Mouse (Mus musculus) midbrain, embryonic 10.5 days (tissue): Measurements from ENCODE around the gene Klhl18. TPM values are rescaled to one million over a fixed set of nuclear protein-coding genes. Genes with fewer than 3 reads are reported as not detected.
"Not testable (repeated sequence)": the region's sequence is repeated elsewhere in the genome, so short reads cannot be mapped to it uniquely, and the experiment has no call there.

Experiments
- DNase-seq: peaks from one replicate; pipeline ENCODE4 v3.0.0-alpha.2; 2017; ENCODE audit warnings: low spot score
- H3K27ac ChIP-seq: fragments of 300-500 bp; sonication (generic); replicated peaks from 2 replicates; pipeline ENCODE4 v1.5.1; 2016; ENCODE audit warnings: mild to moderate bottlenecking
- H3K27me3 ChIP-seq: fragments of 300-500 bp; sonication (generic); 2 replicates; pipeline ENCODE4 v1.6.1; 2016; ENCODE audit warnings: low read depth, mild to moderate bottlenecking; ENCODE audit not compliant: poor library complexity, severe bottlenecking
- H3K36me3 ChIP-seq: fragments of 300-500 bp; sonication (generic); 2 replicates; pipeline ENCODE4 v1.6.1; 2016; ENCODE audit warnings: mild to moderate bottlenecking, moderate library complexity
- H3K4me1 ChIP-seq: fragments of 300-500 bp; sonication (generic); 2 replicates; pipeline ENCODE4 v1.6.1; 2016
- H3K4me3 ChIP-seq: fragments of 300-500 bp; sonication (generic); 2 replicates; pipeline ENCODE4 v1.5.1; 2016; ENCODE audit warnings: mild to moderate bottlenecking, moderate library complexity
- H3K9me3 ChIP-seq: fragments of 300-500 bp; sonication (generic); replicated peaks from 2 replicates; pipeline ENCODE4 v1.6.1; 2016; ENCODE audit warnings: mild to moderate bottlenecking
- WGBS: fragments of 180-500 bp; shearing (Covaris S2); methylation state at CpG from one replicate; pipeline ENCODE4 v1.1.7; 2016; 5-methylcytosine and 5-hydroxymethylcytosine counted together
- polyA plus RNA-seq: library from polyadenylated mRNA; unstranded; fragments of >200 nt; fragmentation: Nextera tagmentation; extraction: Ambion mirVana; gene quantifications from 2 replicates; pipeline ENCODE4 v1.2.1, GENCODE M21; 2016

The Klhl18 gene
- polyA plus RNA-seq, 1 experiment from 2014 or later = 9.1 TPM

DNA sequence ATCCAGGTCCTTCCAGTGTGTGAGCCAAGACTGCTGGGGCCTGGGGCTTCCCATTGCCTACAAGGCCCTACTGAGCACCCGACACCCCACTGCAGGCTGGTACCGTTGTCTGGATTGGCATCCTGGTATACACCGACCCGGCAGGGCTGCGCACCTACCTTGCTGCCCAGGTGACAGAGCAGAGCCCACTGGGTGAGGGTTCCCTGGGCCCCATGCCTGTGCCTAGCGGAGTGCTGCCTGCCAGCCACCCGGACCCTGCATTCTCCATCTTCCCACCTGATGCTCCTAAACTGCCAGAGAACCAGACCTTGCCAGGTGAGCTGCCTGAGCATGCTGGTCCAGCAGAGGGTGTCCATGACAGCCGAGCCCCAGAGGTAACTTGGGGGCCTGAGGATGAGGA lies 97.1 kb downstream of the Klhl18 start:
- H3K27ac ChIP-seq = no peak overlapping the region
- H3K36me3 ChIP-seq = peaks cover 98% of the 10 kb centered on the region
- DNase-seq = no peak
- 95% methylated on average over 8 of the region's 8 CpGs for WGBS
- no peaks in the 10 kb centered on the region for H3K27me3 ChIP-seq
- peaks cover 6% of the 10 kb centered on the region; the same call in 1 of the 2 replicates for H3K4me1 ChIP-seq
- H3K9me3 ChIP-seq = no peaks in the 10 kb centered on the region
- H3K4me3 ChIP-seq = no peak overlapping the region

- H3K27me3 ChIP-seq, H3K4me3 ChIP-seq, H3K27ac ChIP-seq, H3K4me1 ChIP-seq, H3K9me3 ChIP-seq, DNase-seq: not testable (repeated sequence)
- 90% methylated on average over 15 of the region's 15 CpGs for WGBS
- peaks cover 98% of the 10 kb centered on the region for H3K36me3 ChIP-seq
Observed at GRCm38 (mm10) chr9:110377655-110378054, 98.8 kb downstream of the Klhl18 start.

Other genes with a start within 250 kb of the Klhl18 start
- gene Cspg5, start 232.9 kb downstream of the Klhl18 start, polyA plus RNA-seq = 8.4 and 13.5 TPM in 2 replicates
- 45.1 and 45.6 TPM in 2 replicates for gene Elp6, start 171.5 kb downstream of the Klhl18 start, polyA plus RNA-seq
- 38.7 and 40.3 TPM in 2 replicates for gene Scap, start 143.4 kb downstream of the Klhl18 start, polyA plus RNA-seq
- 14.2 and 16.6 TPM in 2 replicates for gene Ptpn23, start 68.5 kb downstream of the Klhl18 start, polyA plus RNA-seq
- 0.12 TPM in 1 of 2 replicates, not detected in the other for gene Ngp, start 56.9 kb downstream of the Klhl18 start, polyA plus RNA-seq
- gene Kif9, start 264 bp upstream of the Klhl18 start, polyA plus RNA-seq = 1.1 and 1.3 TPM in 2 replicates
- gene Setd2, start 55.9 kb upstream of the Klhl18 start, polyA plus RNA-seq = 31.5 and 34.0 TPM in 2 replicates
- 36.8 and 45.4 TPM in 2 replicates for gene Nradd, start 147.8 kb upstream of the Klhl18 start, polyA plus RNA-seq
- gene Nbeal2, start 177.5 kb upstream of the Klhl18 start, polyA plus RNA-seq = 1.3 and 1.4 TPM in 2 replicates
- 176 and 189 TPM in 2 replicates for gene Ccdc12, start 179.8 kb upstream of the Klhl18 start, polyA plus RNA-seq